Mouse (Mus musculus): ENCODE measurements at regions not wholly inside any gene's neighbourhood (a gene's known extent, or its start where the extent isn't known, plus 50 kb on each side); places are given as distances from the start of the nearest gene placed in this dataset.
A peak's percentile ranks its signal among the peaks of the same experiment; 100 is the strongest.
"Not testable (repeated sequence)": the region's sequence is repeated elsewhere in the genome, so short reads cannot be mapped to it uniquely, and the experiment has no call there.

GRCm38 (mm10) chr14:54148626-54149025 lies 105.3 kb downstream of the Dad1 start:
- no peak for DNase-seq (ENCODE audit: low spot score)

DNA sequence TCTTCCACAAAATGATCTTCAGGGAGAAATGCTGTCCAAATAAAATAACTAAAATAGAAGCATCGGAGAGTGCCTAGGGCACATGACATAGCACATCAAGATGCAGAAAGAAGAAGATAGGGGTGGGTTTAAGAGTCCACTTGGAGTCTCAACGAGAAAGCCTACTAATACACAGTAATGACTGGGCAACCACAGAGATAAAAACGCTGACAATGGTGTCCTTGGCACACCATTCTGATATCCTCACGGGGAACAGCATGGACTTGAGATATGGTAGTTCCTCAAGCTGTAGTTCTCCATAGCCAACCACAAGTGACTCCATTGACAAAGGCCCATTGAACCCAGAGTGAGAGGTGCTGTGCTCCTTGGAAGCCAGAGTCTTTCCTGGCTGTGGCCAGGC lies 105.8 kb downstream of the Dad1 start:
- DNase-seq (ENCODE audit: low spot score), result no peak

- no peak for DNase-seq (ENCODE audit: low spot score)
Measured at GRCm38 (mm10) chr14:54147546-54147945, 106.4 kb downstream of the Dad1 start.

DNA sequence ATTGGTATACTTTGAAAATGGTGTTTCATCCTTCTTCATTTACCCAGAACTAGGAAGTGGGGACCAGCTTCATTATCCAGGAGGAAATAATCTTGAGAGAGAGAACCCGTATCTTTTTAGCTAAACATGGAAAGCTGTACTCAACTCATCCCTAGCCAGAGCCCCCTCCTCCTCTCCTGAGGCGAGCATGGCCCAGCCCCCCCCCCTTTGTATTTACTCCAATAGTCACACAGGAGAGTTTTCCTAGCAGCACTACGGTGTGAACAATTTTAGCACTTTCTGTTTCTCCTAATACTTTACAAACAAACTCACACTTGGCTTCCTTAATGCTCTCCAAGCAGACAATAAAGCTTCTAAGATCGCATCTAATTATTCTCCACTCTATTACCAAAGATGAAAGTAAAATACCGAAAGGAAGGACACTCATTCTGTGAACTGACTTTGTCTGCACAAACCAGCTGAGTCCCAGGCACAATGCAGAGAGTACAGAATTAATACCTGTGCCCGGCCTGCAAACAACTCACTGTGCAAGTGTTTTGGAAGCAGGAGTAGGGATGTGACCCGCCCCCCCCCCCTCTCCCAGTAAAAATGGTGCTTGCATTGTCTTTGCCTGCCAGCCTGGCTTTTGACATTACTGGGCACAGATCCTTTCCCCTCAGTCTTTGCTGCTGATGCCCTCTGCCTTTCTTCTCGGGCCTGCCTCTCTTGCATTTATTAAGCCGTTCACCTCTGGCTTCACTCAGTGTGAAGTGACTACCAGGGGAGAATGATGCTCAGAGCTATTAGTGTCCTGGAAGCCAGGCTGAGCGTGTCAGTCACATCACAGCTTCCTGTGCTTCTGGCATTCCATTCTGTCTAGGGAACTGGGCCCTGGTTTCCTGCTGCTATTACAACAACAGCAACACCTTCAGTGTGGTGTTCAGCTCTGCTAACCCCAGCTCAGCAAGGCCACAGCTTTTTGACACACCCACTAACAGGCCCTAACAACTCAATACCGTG lies 107.9 kb downstream of the Dad1 start:
- no peak for DNase-seq (ENCODE audit: low spot score)

DNA sequence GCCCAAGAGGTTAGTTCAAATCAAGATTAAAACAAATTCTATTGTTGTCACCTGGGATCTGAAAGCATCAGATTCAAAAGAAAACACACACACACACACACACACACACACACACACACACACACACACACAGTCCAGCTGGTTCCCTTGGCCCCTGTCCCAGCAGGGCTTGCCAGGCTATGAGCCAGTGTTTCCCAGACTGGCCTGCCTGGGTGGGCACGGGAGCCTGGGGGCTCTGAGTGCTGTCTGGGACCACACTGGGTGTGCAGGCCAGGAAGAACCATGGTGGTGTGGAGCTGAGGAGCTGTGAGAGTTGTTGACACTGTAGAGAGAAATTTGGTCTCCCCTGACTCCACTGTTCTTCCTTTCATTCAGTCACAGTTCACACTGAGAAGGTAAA lies 110.1 kb downstream of the Dad1 start:
- no peak for DNase-seq (ENCODE audit: low spot score)

- DNase-seq (ENCODE audit: low spot score), result no peak
Measured at GRCm38 (mm10) chr14:54138288-54138687, 115.6 kb downstream of the Dad1 start.

DNA sequence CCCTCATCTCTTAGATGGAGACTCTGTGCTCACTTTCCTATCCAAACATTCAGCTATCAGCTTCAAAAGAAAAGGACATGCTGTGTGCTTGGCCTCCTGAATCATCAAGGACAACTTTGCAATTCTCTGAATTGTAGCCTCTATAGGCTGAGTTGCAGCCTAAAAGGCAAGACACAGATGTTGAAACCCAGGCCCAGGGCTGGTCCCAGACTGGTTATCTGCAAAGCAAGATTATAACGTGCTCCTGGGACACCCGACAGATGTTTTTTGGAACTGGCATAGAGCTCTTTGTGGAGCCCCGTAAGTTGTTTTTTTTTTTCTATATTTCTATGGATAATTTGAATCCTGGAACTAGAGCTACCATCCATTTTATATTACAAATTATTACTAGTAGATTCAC lies 117.4 kb downstream of the Dad1 start:
- no peak for DNase-seq (ENCODE audit: low spot score)

- no peak for DNase-seq (ENCODE audit: low spot score)
Measured at GRCm38 (mm10) chr14:54128334-54128733, 125.6 kb downstream of the Dad1 start.

GRCm38 (mm10) chr14:54125510-54125909 lies 128.4 kb downstream of the Dad1 start:
- DNase-seq (ENCODE audit: low spot score), result no peak

GRCm38 (mm10) chr14:54121973-54122372 lies 131.9 kb downstream of the Dad1 start:
- DNase-seq (ENCODE audit: low spot score), result no peak

DNA sequence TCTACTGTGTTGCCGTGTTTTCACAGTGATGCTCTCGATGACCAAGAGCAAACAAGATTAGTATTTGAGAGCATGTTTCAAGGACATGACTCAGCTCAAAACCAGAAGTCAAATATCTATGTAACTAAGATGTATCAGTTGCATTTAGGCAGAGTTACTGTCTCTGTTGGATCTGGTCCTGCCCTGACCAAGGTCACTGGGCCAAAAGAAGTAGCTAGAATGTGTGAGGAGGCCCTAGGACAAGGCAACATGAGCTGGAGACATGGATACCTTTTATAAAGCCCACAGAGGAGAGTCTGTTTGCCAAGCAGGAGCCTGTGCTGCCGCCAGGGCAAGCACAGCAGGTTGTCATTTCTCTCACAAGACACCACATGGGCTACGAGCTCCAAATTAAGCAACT lies 132.6 kb downstream of the Dad1 start:
- no peak for DNase-seq (ENCODE audit: low spot score)

DNA sequence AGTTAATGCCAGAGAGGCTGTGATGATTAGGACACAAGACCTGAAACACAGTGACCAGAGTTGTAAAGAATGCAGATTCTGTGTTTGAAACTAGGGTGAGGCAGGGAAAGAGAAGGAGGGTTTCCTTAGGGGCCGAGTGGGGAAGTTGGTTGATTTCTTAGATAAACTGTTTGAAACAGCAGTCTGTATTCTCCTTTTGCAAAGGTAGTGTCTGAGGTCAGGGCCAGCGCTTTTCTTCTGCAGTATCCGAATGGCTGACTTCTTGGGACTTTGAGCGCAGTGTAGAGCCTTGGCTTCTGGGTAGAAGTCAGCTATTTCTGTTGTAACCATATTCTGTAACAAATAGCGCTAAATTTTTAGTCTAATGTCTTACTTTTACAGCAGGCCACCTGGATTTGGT lies 133.7 kb downstream of the Dad1 start:
- DNase-seq (ENCODE audit: low spot score), result no peak

GRCm38 (mm10) chr14:54117607-54118006 lies 136.3 kb downstream of the Dad1 start:
- DNase-seq (ENCODE audit: low spot score), result not testable (repeated sequence)

DNA sequence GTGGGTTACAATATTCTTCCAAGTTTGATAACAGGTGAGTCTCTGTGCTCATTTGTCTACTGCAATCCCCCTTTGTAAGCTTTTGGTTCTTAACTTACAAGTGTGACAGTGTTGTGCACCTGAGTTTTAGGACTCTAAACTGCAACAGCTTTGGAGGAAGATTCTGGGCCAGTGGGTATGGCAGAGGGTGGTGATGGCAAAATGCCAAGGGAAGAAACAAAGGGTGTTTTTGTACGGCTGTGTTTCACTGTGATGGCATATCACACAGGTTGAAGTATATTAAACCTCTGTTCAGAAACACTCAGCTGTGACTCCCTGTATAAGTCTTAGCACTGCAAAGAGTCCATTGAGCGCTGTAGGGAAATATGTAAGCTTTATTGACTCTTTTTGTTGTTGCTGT lies 140.7 kb downstream of the Dad1 start:
- DNase-seq (ENCODE audit: low spot score), result no peak

GRCm38 (mm10) chr14:54110971-54111370 lies 142.9 kb downstream of the Dad1 start:
- no peak for DNase-seq (ENCODE audit: low spot score)

- no peak for DNase-seq (ENCODE audit: low spot score)
Measured at GRCm38 (mm10) chr14:54109129-54109528, 144.8 kb downstream of the Dad1 start.

GRCm38 (mm10) chr14:54108311-54109074 lies 145.4 kb downstream of the Dad1 start:
- peak; percentile 55 for DNase-seq (ENCODE audit: low spot score)

DNA sequence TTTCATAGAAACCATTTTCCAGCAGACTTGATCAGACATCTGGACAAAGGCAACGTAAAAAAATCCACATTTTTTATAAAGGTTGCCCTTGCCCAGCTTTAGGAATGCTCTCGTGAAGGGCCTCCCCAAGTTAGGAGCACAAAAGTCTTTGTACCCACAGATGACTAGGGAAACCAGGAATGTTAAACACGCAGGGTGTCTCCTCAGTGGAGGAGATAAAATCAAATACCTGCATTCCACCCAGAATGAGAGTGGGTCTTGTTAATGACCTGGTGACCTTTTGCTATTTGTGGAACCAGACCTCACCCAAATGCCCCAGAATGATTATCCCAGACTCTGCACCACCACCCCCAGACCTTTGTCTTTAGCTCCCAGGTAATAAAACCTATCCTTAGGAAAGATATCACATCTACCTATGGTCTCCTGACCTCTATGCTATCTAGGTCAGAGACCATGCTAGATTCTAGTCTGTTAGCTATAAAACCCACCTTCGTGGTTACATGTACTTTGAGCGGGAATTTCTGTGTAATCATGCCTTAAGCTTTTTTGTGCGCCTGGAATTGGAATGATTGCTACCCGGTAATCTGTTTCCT lies 146.6 kb downstream of the Dad1 start:
- no peak for DNase-seq (ENCODE audit: low spot score)

DNA sequence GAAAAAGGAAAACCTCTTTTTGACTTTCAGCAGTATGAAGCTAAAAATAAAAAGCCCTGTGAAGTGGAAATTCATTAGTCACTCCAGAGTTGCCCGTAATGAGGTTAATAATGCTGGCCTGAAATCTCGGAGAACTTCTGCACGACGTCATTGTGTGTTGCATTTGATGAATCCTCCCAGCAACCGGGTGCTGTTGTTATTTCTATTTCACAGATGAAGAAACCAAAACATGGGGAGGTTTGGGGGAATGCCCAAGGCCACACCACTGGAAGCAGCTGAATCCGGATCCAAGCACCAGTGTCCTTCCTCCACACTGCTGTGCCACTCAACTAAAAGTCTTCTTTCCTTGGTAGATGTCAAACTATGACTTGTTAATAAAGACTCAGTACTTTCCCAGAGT lies 149.7 kb downstream of the Dad1 start:
- DNase-seq (ENCODE audit: low spot score), result no peak

GRCm38 (mm10) chr14:54103541-54103940 lies 150.4 kb downstream of the Dad1 start:
- no peak for DNase-seq (ENCODE audit: low spot score)

- no peak for DNase-seq (ENCODE audit: low spot score)
Measured at GRCm38 (mm10) chr14:54103115-54103514, 150.8 kb downstream of the Dad1 start.

GRCm38 (mm10) chr14:54101775-54102174 lies 152.1 kb downstream of the Dad1 start:
- DNase-seq (ENCODE audit: low spot score), result no peak

DNA sequence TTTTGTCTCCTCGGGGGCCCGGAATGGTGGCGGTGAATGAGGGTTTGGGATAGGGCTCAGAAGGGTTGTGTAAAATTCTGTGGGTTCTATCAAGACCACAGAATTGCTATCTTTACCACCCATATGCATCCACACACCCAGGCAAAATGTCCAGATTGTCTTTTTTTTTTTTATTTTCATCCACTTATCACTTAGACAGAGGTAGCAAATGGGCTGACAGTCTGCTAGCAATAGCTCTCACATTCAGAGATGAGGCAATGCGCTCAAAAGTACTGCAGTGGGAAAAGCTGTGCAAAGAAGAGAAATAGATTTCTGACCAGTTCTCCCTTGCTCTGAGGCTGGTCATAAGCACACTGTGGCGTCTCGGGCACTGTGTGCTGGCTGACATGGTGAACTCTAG lies 154.5 kb downstream of the Dad1 start:
- DNase-seq (ENCODE audit: low spot score), result no peak

Measured in testis, postnatal 10 days (tissue).